Comparison of ENCODE assay signal across 18 mouse cellular contexts in genomic region chr5:130203948-130204347, GRCm38 (mm10). TPM values are rescaled to one million over a fixed set of nuclear protein-coding genes. Genes with fewer than 3 reads are reported as not detected.
DNase-seq lines count a peak whose midpoint lies in the region; ATAC-seq and TF ChIP-seq lines count a peak whose summit lies in the region.
"Had no signal": no experiment of that assay in that cellular context is flagged by ENCODE, and none has a peak within 500 bp of the region (broad histone marks: within the 10 kb centered on the region; RNA-seq: fewer than 3 reads in every experiment).

No protein-coding gene starts in this region.

- in situ Hi-C loops in CH12.LX (cut with MboI; ENCODE audit: low pct_ligation_motif_present, low pct_unique_long_range_greater_than_20kb, low sequenced_read_pairs), result no loop called here

- TF ChIP-seq EP300 in CH12.LX (IDR thresholded peaks at IDR 0.05; ENCODE audit: low read length), result no peak

- peak; percentile 82 for DNase-seq in liver, adult 2 months (ENCODE audit: extremely low read depth, low read depth, low spot score)
- no peak for DNase-seq in liver, embryonic 11.5 days (ENCODE audit: low spot score)
- no peak for DNase-seq in CH12.LX (ENCODE audit: extremely low read depth)
- DNase-seq in cerebellum, adult 9-10 months, result no peak
- DNase-seq in kidney, postnatal 36 days, result no peak
- no peak for DNase-seq in limb, embryonic 10.5 days (ENCODE audit: low spot score)
- DNase-seq: cerebellum, postnatal 25 days; heart, postnatal 10 days; kidney, postnatal 14 days; layer of hippocampus, postnatal 36 days; lung, embryonic 14.5 days; right cerebral cortex, postnatal 14 days had no signal

- 0 out of 2 replicates have a peak, but pooled peaks cover 3% of the 10 kb centered on the region for H3K79me2 ChIP-seq in liver, adult 2 months (ENCODE audit: control insufficient read depth, insufficient read depth, low read length)
- peaks cover 2% of the 10 kb centered on the region; the same call in 1 of the 2 replicates for H3K79me2 ChIP-seq in CH12.LX (replicated peaks; ENCODE audit: control insufficient read depth, extremely low read depth, insufficient read depth, poor library complexity, severe bottlenecking)

- H3K4me3 ChIP-seq in liver, adult 2 months (ENCODE audit: insufficient read depth, low read depth, low read length), result no peak overlapping the region
- H3K4me3 ChIP-seq in liver, embryonic 11.5 days (ENCODE audit: low read depth, low read length), result no peak overlapping the region
- H3K4me3 ChIP-seq in CH12.LX (replicated peaks in 1 of 3; ENCODE audit: low read depth in 2 of 3, low read length in 2 of 3, poor library complexity in 1 of 3), result no peak overlapping the region
- H3K4me3 ChIP-seq in brown adipose tissue, adult 24 weeks (ENCODE audit: insufficient read depth, low read depth, low read length), result no peak overlapping the region
- H3K4me3 ChIP-seq in limb, embryonic 10.5 days, result no peak overlapping the region
- H3K4me3 ChIP-seq: forebrain, embryonic 13.5 days; midbrain, embryonic 10.5 days; myocyte had no signal

- H3K4me1 ChIP-seq in liver, adult 2 months (ENCODE audit: control insufficient read depth, insufficient read depth, low read length), result peaks cover 30% of the 10 kb centered on the region
- H3K4me1 ChIP-seq in liver, embryonic 11.5 days (replicated peaks; ENCODE audit: control insufficient read depth, insufficient read depth, low read length), result no peaks in the 10 kb centered on the region
- peaks cover 9 to 19% of the 10 kb centered on the region in 2 experiments for H3K4me1 ChIP-seq in CH12.LX (ENCODE audit: control insufficient read depth in 1 of 2, insufficient read depth in 2 of 2)
- peaks cover 12% of the 10 kb centered on the region for H3K4me1 ChIP-seq in brown adipose tissue, adult 24 weeks (ENCODE audit: control insufficient read depth, insufficient read depth, insufficient read length, low read length)
- H3K4me1 ChIP-seq in limb, embryonic 10.5 days, result no peaks in the 10 kb centered on the region
- H3K4me1 ChIP-seq: forebrain, embryonic 13.5 days; midbrain, embryonic 10.5 days had no signal

- ATAC-seq in liver, embryonic 11.5 days (replicated peaks; ENCODE audit: low FRiP score), result no peak
- peak; percentile 38 for ATAC-seq in megakaryocyte progenitor cell, adult 5-6 weeks (replicated peaks; ENCODE audit: poor library complexity)
- ATAC-seq: forebrain, embryonic 13.5 days; hindbrain, postnatal 0 days had no signal

- peaks cover 19% of the 10 kb centered on the region; the same call in 1 of the 2 replicates for H3K36me3 ChIP-seq in liver, adult 2 months (ENCODE audit: control insufficient read depth, insufficient read depth, low read length)
- peaks cover 24% of the 10 kb centered on the region for H3K36me3 ChIP-seq in liver, embryonic 11.5 days (ENCODE audit: control insufficient read depth, insufficient read depth, low read length)
- H3K36me3 ChIP-seq in CH12.LX (replicated peaks in 1 of 2; ENCODE audit: control insufficient read depth in 1 of 2, insufficient read depth in 1 of 2, low read length in 1 of 2), result peaks cover 54 to 81% of the 10 kb centered on the region in 2 experiments
- H3K36me3 ChIP-seq in limb, embryonic 10.5 days, result peaks cover 81% of the 10 kb centered on the region

- TF ChIP-seq RAD21 in CH12.LX (IDR thresholded peaks at IDR 0.05; ENCODE audit: low read depth, low read length), result no peak

- TF ChIP-seq CTCF in liver, adult 2 months (IDR thresholded peaks at IDR 0.05; ENCODE audit: low read depth, low read length), result no peak
- TF ChIP-seq CTCF in CH12.LX (conservative IDR thresholded peaks at IDR 0.05 in 1 of 2, IDR thresholded peaks at IDR 0.05 in 1 of 2; ENCODE audit: low read depth in 2 of 2, low read length in 2 of 2), result no peak

- dilution Hi-C loops in CH12.LX (cut with MboI; ENCODE audit: extremely low pct_ligation_motif_present, extremely low pct_unique_long_range_greater_than_20kb, low sequenced_read_pairs), result no loop called here

- 53% methylated on average over 4 of the region's 4 CpGs for whole genome bisulfite sequencing in liver, adult 2 months
- 68% methylated on average over 4 of the region's 4 CpGs for WGBS in liver, embryonic 11.5 days
- WGBS in limb, embryonic 10.5 days, result 87% methylated on average over 4 of the region's 4 CpGs

- peak overlapping the region; percentile 43 for H3K27ac ChIP-seq in liver, adult 2 months (replicated peaks; ENCODE audit: insufficient read depth, low read depth, low read length)
- no peak overlapping the region for H3K27ac ChIP-seq in liver, embryonic 11.5 days (ENCODE audit: low read depth, low read length)
- no peak overlapping the region for H3K27ac ChIP-seq in CH12.LX (ENCODE audit: insufficient read depth, low read depth)
- peak overlapping the region; percentile 32 for H3K27ac ChIP-seq in brown adipose tissue, adult 24 weeks (replicated peaks; ENCODE audit: low read depth, low read length)
- H3K27ac ChIP-seq in limb, embryonic 10.5 days, result no peak overlapping the region
- H3K27ac ChIP-seq: forebrain, embryonic 13.5 days; hindbrain, postnatal 0 days; midbrain, embryonic 10.5 days had no signal

- no peaks in the 10 kb centered on the region for H3K27me3 ChIP-seq in liver, adult 2 months (ENCODE audit: control insufficient read depth, insufficient read depth, low read length)
- H3K27me3 ChIP-seq in liver, embryonic 11.5 days (replicated peaks; ENCODE audit: control insufficient read depth, insufficient read depth, low read length), result no peaks in the 10 kb centered on the region
- no peaks in the 10 kb centered on the region for H3K27me3 ChIP-seq in CH12.LX (replicated peaks)
- no peaks in the 10 kb centered on the region for H3K27me3 ChIP-seq in limb, embryonic 10.5 days (ENCODE audit: low read depth, poor library complexity, severe bottlenecking)
- H3K27me3 ChIP-seq: forebrain, embryonic 13.5 days had no signal

- H3K9ac ChIP-seq in liver, adult 2 months (ENCODE audit: low read depth, low read length), result no peak overlapping the region
- no peak overlapping the region for H3K9ac ChIP-seq in liver, embryonic 11.5 days (ENCODE audit: low read depth, low read length)
- no peak overlapping the region for H3K9ac ChIP-seq in CH12.LX (ENCODE audit: insufficient read depth, low read depth)
- H3K9ac ChIP-seq: forebrain, embryonic 13.5 days; lung, embryonic 14.5 days had no signal

- H3K9me3 ChIP-seq in liver, embryonic 11.5 days (ENCODE audit: control insufficient read depth, low read length), result no peaks in the 10 kb centered on the region
- peaks cover 2% of the 10 kb centered on the region for H3K9me3 ChIP-seq in CH12.LX (replicated peaks; ENCODE audit: low read length)
- H3K9me3 ChIP-seq in limb, embryonic 10.5 days (replicated peaks), result no peaks in the 10 kb centered on the region
- H3K9me3 ChIP-seq: forebrain, embryonic 13.5 days; midbrain, embryonic 10.5 days had no signal

- no peak for TF ChIP-seq POLR2A in liver, adult 2 months (IDR thresholded peaks at IDR 0.05; ENCODE audit: extremely low read depth, insufficient read depth, low read length)
- TF ChIP-seq POLR2A in CH12.LX (IDR thresholded peaks at IDR 0.05; ENCODE audit: low read depth, low read length), result no peak

- H3K4me2 ChIP-seq in liver, embryonic 11.5 days, result no peak overlapping the region
- no peak overlapping the region for H3K4me2 ChIP-seq in CH12.LX (ENCODE audit: insufficient read depth, low read depth, poor library complexity, severe bottlenecking)
- H3K4me2 ChIP-seq: forebrain, embryonic 13.5 days; lung, embryonic 14.5 days had no signal

RNA-seq across cellular contexts. Expression of gene Tmem248, which starts 12.9 kb away (rescaled TPM):
- total RNA-seq in liver, adult 2 months (2014; rRNA removed), result 19.8 and 26.6 TPM in 2 replicates
- polyA plus RNA-seq in liver, adult 2 months (2012; rRNA removed), result 28.9 and 34.3 TPM in 2 replicates
- 43.3 and 49.0 TPM in 2 replicates for polyA plus RNA-seq in liver, embryonic 11.5 days (2014; fragmentation: Nextera tagmentation; extraction: Ambion mirVana)
- total RNA-seq in CH12.LX (2012; rRNA removed) (82.9 and 100 TPM in 2 replicates), CH12.LX (2014; rRNA removed) (72.1 and 77.6 TPM in 2 replicates)
- polyA plus RNA-seq in CH12.LX (2012; ENCODE audit: insufficient read length, low read depth), result 80.9 and 87.7 TPM in 2 replicates
- 19.1 and 22.1 TPM in 2 replicates for polyA plus RNA-seq in brown adipose tissue, adult 24 weeks (2012; ENCODE audit: insufficient read depth, insufficient read length, missing spikeins)
- total RNA-seq in megakaryocyte progenitor cell, adult 5-6 weeks (2015), result 61.7 and 64.2 TPM in 2 replicates
- total RNA-seq in megakaryocyte progenitor cell, adult 5-6 weeks (2017), result 75.6 and 75.9 TPM in 2 replicates
- polyA plus RNA-seq in limb, embryonic 10.5 days (2016; fragmentation: Nextera tagmentation; extraction: Ambion mirVana), result 40.2 and 40.5 TPM in 2 replicates

RNA-seq across cellular contexts. Expression of gene Rabgef1, which starts 32.4 kb away (rescaled TPM):
- 11.4 and 13.1 TPM in 2 replicates for total RNA-seq in liver, adult 2 months (2014; rRNA removed)
- polyA plus RNA-seq in liver, adult 2 months (2012; rRNA removed), result 8.3 and 11.8 TPM in 2 replicates
- polyA plus RNA-seq in liver, embryonic 11.5 days (2014; fragmentation: Nextera tagmentation; extraction: Ambion mirVana), result 39.6 and 41.1 TPM in 2 replicates
- 26.4 and 26.7 TPM in 2 replicates for total RNA-seq in CH12.LX (2012; rRNA removed)
- total RNA-seq in CH12.LX (2014; rRNA removed), result 19.3 and 20.1 TPM in 2 replicates
- polyA plus RNA-seq in CH12.LX (2012; ENCODE audit: insufficient read length, low read depth), result 31.6 and 34.4 TPM in 2 replicates
- 16.7 and 19.1 TPM in 2 replicates for polyA plus RNA-seq in brown adipose tissue, adult 24 weeks (2012; ENCODE audit: insufficient read depth, insufficient read length, missing spikeins)
- total RNA-seq in megakaryocyte progenitor cell, adult 5-6 weeks (2015), result 16.0 and 20.1 TPM in 2 replicates
- total RNA-seq in megakaryocyte progenitor cell, adult 5-6 weeks (2017), result 16.2 and 28.2 TPM in 2 replicates
- polyA plus RNA-seq in limb, embryonic 10.5 days (2016; fragmentation: Nextera tagmentation; extraction: Ambion mirVana), result 21.7 and 22.1 TPM in 2 replicates

RNA-seq across cellular contexts. Expression of gene Sbds, which starts 51.4 kb away (rescaled TPM):
- 36.9 and 42.5 TPM in 2 replicates for total RNA-seq in liver, adult 2 months (2014; rRNA removed)
- 25.9 and 29.4 TPM in 2 replicates for polyA plus RNA-seq in liver, adult 2 months (2012; rRNA removed)
- 80.5 and 83.7 TPM in 2 replicates for polyA plus RNA-seq in liver, embryonic 11.5 days (2014; fragmentation: Nextera tagmentation; extraction: Ambion mirVana)
- 37.0 and 48.7 TPM in 2 replicates for total RNA-seq in CH12.LX (2012; rRNA removed)
- 43.9 and 44.0 TPM in 2 replicates for total RNA-seq in CH12.LX (2014; rRNA removed)
- polyA plus RNA-seq in CH12.LX (2012; ENCODE audit: insufficient read length, low read depth), result 81.2 and 93.2 TPM in 2 replicates
- polyA plus RNA-seq in brown adipose tissue, adult 24 weeks (2012; ENCODE audit: insufficient read depth, insufficient read length, missing spikeins), result 74.0 and 81.0 TPM in 2 replicates
- 48.9 and 54.6 TPM in 2 replicates for total RNA-seq in megakaryocyte progenitor cell, adult 5-6 weeks (2015)
- 91.9 and 103 TPM in 2 replicates for total RNA-seq in megakaryocyte progenitor cell, adult 5-6 weeks (2017)
- 61.7 and 66.8 TPM in 2 replicates for polyA plus RNA-seq in limb, embryonic 10.5 days (2016; fragmentation: Nextera tagmentation; extraction: Ambion mirVana)

RNA-seq across cellular contexts. Expression of gene Tyw1, which starts 51.5 kb away (rescaled TPM):
- 12.8 and 13.3 TPM in 2 replicates for total RNA-seq in liver, adult 2 months (2014; rRNA removed)
- 6.8 and 8.0 TPM in 2 replicates for polyA plus RNA-seq in liver, adult 2 months (2012; rRNA removed)
- polyA plus RNA-seq in liver, embryonic 11.5 days (2014; fragmentation: Nextera tagmentation; extraction: Ambion mirVana), result 28.5 and 32.2 TPM in 2 replicates
- total RNA-seq in CH12.LX (2012; rRNA removed) (45.5 and 46.5 TPM in 2 replicates), CH12.LX (2014; rRNA removed) (34.7 and 35.1 TPM in 2 replicates)
- 34.0 and 37.1 TPM in 2 replicates for polyA plus RNA-seq in CH12.LX (2012; ENCODE audit: insufficient read length, low read depth)
- 6.4 and 6.5 TPM in 2 replicates for polyA plus RNA-seq in brown adipose tissue, adult 24 weeks (2012; ENCODE audit: insufficient read depth, insufficient read length, missing spikeins)
- 15.3 and 17.0 TPM in 2 replicates for total RNA-seq in megakaryocyte progenitor cell, adult 5-6 weeks (2015)
- total RNA-seq in megakaryocyte progenitor cell, adult 5-6 weeks (2017), result 37.7 and 42.0 TPM in 2 replicates
- 31.4 and 34.3 TPM in 2 replicates for polyA plus RNA-seq in limb, embryonic 10.5 days (2016; fragmentation: Nextera tagmentation; extraction: Ambion mirVana)

RNA-seq across cellular contexts. Expression of gene Kctd7, which starts 59.3 kb away (rescaled TPM):
- total RNA-seq in liver, adult 2 months (2014; rRNA removed), result 2.0 and 2.8 TPM in 2 replicates
- 3.6 and 4.0 TPM in 2 replicates for polyA plus RNA-seq in liver, adult 2 months (2012; rRNA removed)
- polyA plus RNA-seq in liver, embryonic 11.5 days (2014; fragmentation: Nextera tagmentation; extraction: Ambion mirVana), result 8.5 TPM in 2 replicates
- total RNA-seq in CH12.LX (2012; rRNA removed) (3.7 and 4.3 TPM in 2 replicates), CH12.LX (2014; rRNA removed) (2.8 and 3.3 TPM in 2 replicates)
- 2.6 and 2.8 TPM in 2 replicates for polyA plus RNA-seq in CH12.LX (2012; ENCODE audit: insufficient read length, low read depth)
- 1.2 and 1.5 TPM in 2 replicates for polyA plus RNA-seq in brown adipose tissue, adult 24 weeks (2012; ENCODE audit: insufficient read depth, insufficient read length, missing spikeins)
- total RNA-seq in megakaryocyte progenitor cell, adult 5-6 weeks (2015), result 1.9 and 2.7 TPM in 2 replicates
- total RNA-seq in megakaryocyte progenitor cell, adult 5-6 weeks (2017), result 2.3 and 5.3 TPM in 2 replicates
- 3.4 and 4.7 TPM in 2 replicates for polyA plus RNA-seq in limb, embryonic 10.5 days (2016; fragmentation: Nextera tagmentation; extraction: Ambion mirVana)

Comparison
In these comparisons a context has a peak if more than half of its experiments do, and no peak if none do; other contexts are left out.
1. H3K27ac ChIP-seq: peak in liver, adult 2 months (single experiment) and brown adipose tissue, adult 24 weeks (single experiment); none in liver, embryonic 11.5 days (single experiment), CH12.LX (single experiment) and limb, embryonic 10.5 days (single experiment).